Mouse (Mus musculus) myocyte (in vitro differentiated cells): ENCODE results near the gene Fam83c. TPM values are rescaled to one million over a fixed set of nuclear protein-coding genes. Genes with fewer than 3 reads are reported as not detected.

Experiments
- H3K27me3 ChIP-seq: one replicate; pipeline ENCODE4 v1.6.1; 2011; ENCODE audit not compliant: control insufficient read depth, insufficient read depth, insufficient read length
- H3K36me3 ChIP-seq: one replicate; pipeline ENCODE4 v1.6.1; 2011; ENCODE audit not compliant: control insufficient read depth, insufficient read depth
- H3K4me2 ChIP-seq: one replicate; pipeline ENCODE4 v1.6.1; 2011; ENCODE audit warnings: low read depth, control low read depth
- H3K4me3 ChIP-seq: one replicate; pipeline ENCODE4 v1.5.1; 2011; ENCODE audit warnings: mild to moderate bottlenecking, control low read depth, moderate library complexity
- H3K79me2 ChIP-seq: one replicate; pipeline ENCODE4 v1.6.1; 2011; ENCODE audit not compliant: control insufficient read depth, insufficient read depth
- H3ac ChIP-seq: one replicate; pipeline ENCODE4 v1.6.1; 2011; ENCODE audit not compliant: control insufficient read depth, insufficient read length
- CEBPB ChIP-seq: IDR thresholded peaks from 2 replicates; pipeline ENCODE4 v1.6.1; 2011; ENCODE audit warnings: mild to moderate bottlenecking, moderate library complexity; ENCODE audit not compliant: poor library complexity, insufficient read depth, severe bottlenecking
- E2F4 ChIP-seq: IDR thresholded peaks from one replicate; pipeline ENCODE4 v1.6.1; 2011; ENCODE audit warnings: mild to moderate bottlenecking, control low read depth, moderate library complexity; ENCODE audit not compliant: insufficient read depth
- MAX ChIP-seq: IDR thresholded peaks from one replicate; pipeline ENCODE4 v1.6.1; 2011; ENCODE audit warnings: low read depth, mild to moderate bottlenecking, control low read depth
- MYOD1 ChIP-seq, 3 experiments: IDR thresholded peaks; one replicate each; pipeline ENCODE4 v1.6.1; 2011; ENCODE audit warnings: control low read depth in 2 of 3, low read depth in 2 of 3, mild to moderate bottlenecking in 2 of 3, moderate library complexity in 1 of 3; ENCODE audit not compliant: insufficient read length in 2 of 3, control insufficient read depth in 1 of 3
- MYOG ChIP-seq, 3 experiments: IDR thresholded peaks; one replicate each; pipeline ENCODE4 v1.6.1; 2011; ENCODE audit warnings: control low read depth in 2 of 3, low read depth in 2 of 3, mild to moderate bottlenecking in 2 of 3; ENCODE audit not compliant: insufficient read length in 2 of 3, control insufficient read depth in 1 of 3, insufficient read depth in 1 of 3
- POLR2A ChIP-seq: IDR thresholded peaks from one replicate; pipeline ENCODE4 v1.6.1; 2011; ENCODE audit warnings: low read depth, mild to moderate bottlenecking, control low read depth, moderate library complexity; ENCODE audit not compliant: insufficient read length
- POLR2AphosphoS2 ChIP-seq: IDR thresholded peaks from one replicate; pipeline ENCODE4 v1.6.1; 2011; ENCODE audit warnings: low read depth, control low read depth; ENCODE audit not compliant: insufficient read length
- REST ChIP-seq: IDR thresholded peaks from one replicate; pipeline ENCODE4 v1.6.1; 2011; ENCODE audit warnings: mild to moderate bottlenecking, control low read depth, moderate library complexity; ENCODE audit not compliant: insufficient read depth, insufficient read length
- SRF ChIP-seq: IDR thresholded peaks from one replicate; pipeline ENCODE4 v1.6.1; 2011; ENCODE audit warnings: low read depth; ENCODE audit not compliant: control insufficient read depth, insufficient read length
- TCF12 ChIP-seq: IDR thresholded peaks from one replicate; pipeline ENCODE4 v1.6.1; 2011; ENCODE audit warnings: mild to moderate bottlenecking, control low read depth; ENCODE audit not compliant: poor library complexity, insufficient read depth, severe bottlenecking
- TCF3 ChIP-seq: IDR thresholded peaks from one replicate; pipeline ENCODE4 v1.6.1; 2011; ENCODE audit warnings: low read depth, control low read depth; ENCODE audit not compliant: insufficient read length
- USF1 ChIP-seq: IDR thresholded peaks from one replicate; pipeline ENCODE4 v1.6.1; 2011; ENCODE audit warnings: low read depth, mild to moderate bottlenecking, control low read depth, moderate library complexity
- polyA plus RNA-seq: library from polyadenylated mRNA; unstranded; fragments of >200 nt; fragmentation: generic; extraction: Trizol; gene quantifications from one replicate; pipeline ENCODE4 v1.2.1, GENCODE M21; 2012; ENCODE audit warnings: missing spikeins

Gene Fam83c
- polyA plus RNA-seq, 1 experiment, result not detected

GRCm38 (mm10) chr2:155804053-155804452 is 30.6 kb downstream of the Fam83c start:
- H3K36me3 ChIP-seq, result no peaks in the 10 kb centered on the region
- H3K4me3 ChIP-seq, result no peak overlapping the region
- no peak overlapping the region for H3ac ChIP-seq
- H3K27me3 ChIP-seq, result no peaks in the 10 kb centered on the region
- no peak for TF ChIP-seq TCF3
- TF ChIP-seq SRF, result no peak
- TF ChIP-seq REST, result no peak
- TF ChIP-seq E2F4, result no peak
- no peak for TF ChIP-seq POLR2AphosphoS2
- no peak for TF ChIP-seq POLR2A
- no peak for TF ChIP-seq MAX
- TF ChIP-seq MYOD1 (IDR thresholded peaks at IDR 0.05; ENCODE audit: control insufficient read depth in 1 of 3, insufficient read length in 2 of 3, low read depth in 2 of 3), result no peak
- no peak for TF ChIP-seq CEBPB
- TF ChIP-seq MYOG (IDR thresholded peaks at IDR 0.05; ENCODE audit: control insufficient read depth in 1 of 3, insufficient read depth in 1 of 3, insufficient read length in 2 of 3, low read depth in 2 of 3), result no peak
- TF ChIP-seq USF1, result no peak
- TF ChIP-seq TCF12, result no peak
- no peak overlapping the region for H3K4me2 ChIP-seq
- no peaks in the 10 kb centered on the region for H3K79me2 ChIP-seq

DNA sequence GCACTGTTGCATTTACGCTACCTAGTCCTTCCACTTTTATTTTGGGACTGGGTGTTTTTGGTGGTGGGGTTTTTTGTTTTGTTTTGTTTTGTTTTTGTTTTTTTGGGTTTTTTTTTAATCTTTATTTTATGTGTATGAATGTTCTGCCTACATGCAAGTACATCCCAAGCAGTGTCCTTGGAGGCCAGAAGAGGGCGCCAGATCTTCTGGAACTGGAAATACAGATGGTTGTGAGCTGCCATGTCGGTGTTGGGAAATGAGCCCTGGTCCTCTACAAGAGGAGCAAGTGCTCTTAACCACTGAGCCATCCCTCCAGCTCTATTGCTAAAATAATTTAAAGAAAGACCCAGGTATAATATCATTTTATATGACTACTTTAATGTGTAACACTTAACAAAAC is 31.9 kb downstream of the Fam83c start:
- TF ChIP-seq REST (no peak), POLR2A (no peak), TCF3 (no peak), MYOD1 (IDR thresholded peaks at IDR 0.05; ENCODE audit: control insufficient read depth in 1 of 3, insufficient read length in 2 of 3, low read depth in 2 of 3) (no peak), MYOG (IDR thresholded peaks at IDR 0.05; ENCODE audit: control insufficient read depth in 1 of 3, insufficient read depth in 1 of 3, insufficient read length in 2 of 3, low read depth in 2 of 3) (no peak), TCF12 (no peak), CEBPB (no peak), POLR2AphosphoS2 (no peak), USF1 (no peak), MAX (no peak), E2F4 (no peak), SRF (no peak)

GRCm38 (mm10) chr2:155798613-155799012 is 36.0 kb downstream of the Fam83c start:
- TF ChIP-seq SRF, result no peak
- no peak for TF ChIP-seq MYOG (IDR thresholded peaks at IDR 0.05; ENCODE audit: control insufficient read depth in 1 of 3, insufficient read depth in 1 of 3, insufficient read length in 2 of 3, low read depth in 2 of 3)
- no peak for TF ChIP-seq POLR2AphosphoS2
- Histone ChIP-seq H3K27me3 (peaks cover 8% of the 10 kb centered on the region), H3ac (no peak overlapping the region)

More for the DNA sequence above, 31.9 kb downstream of the Fam83c start:
- no peak overlapping the region for H3ac ChIP-seq
- H3K4me3 ChIP-seq, result no peak overlapping the region
- H3K36me3 ChIP-seq, result no peaks in the 10 kb centered on the region
- H3K79me2 ChIP-seq, result no peaks in the 10 kb centered on the region
- peaks cover 7% of the 10 kb centered on the region for H3K27me3 ChIP-seq
- H3K4me2 ChIP-seq, result no peak overlapping the region

GRCm38 (mm10) chr2:155794674-155795445 is 39.8 kb downstream of the Fam83c start:
- H3K79me2 ChIP-seq, result no peaks in the 10 kb centered on the region
- no peaks in the 10 kb centered on the region for H3K36me3 ChIP-seq
- no peak overlapping the region for H3K4me2 ChIP-seq

More at GRCm38 (mm10) chr2:155798613-155799012, 36.0 kb downstream of the Fam83c start:
- Histone ChIP-seq H3K4me2 (no peak overlapping the region), H3K36me3 (no peaks in the 10 kb centered on the region), H3K79me2 (no peaks in the 10 kb centered on the region), H3K4me3 (no peak overlapping the region)

DNA sequence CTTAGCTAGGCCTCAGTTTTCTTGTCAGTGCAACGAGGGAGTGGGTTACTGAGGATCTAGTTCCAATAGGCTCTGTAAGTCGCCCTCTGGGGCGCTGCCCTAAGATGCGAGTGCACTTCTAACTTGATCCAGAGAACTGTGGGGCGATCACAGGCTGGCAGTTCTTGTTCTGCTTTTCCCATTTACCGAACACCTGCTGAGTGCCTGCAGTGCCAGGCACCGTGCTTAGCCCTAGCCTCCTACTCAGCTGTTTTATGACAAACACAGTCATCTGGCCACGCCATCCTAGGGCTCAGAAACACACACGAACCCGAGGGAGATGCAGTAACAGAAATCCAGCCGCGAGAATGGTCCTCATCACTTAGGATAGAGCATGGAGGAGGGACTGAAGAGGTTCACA is 41.8 kb downstream of the Fam83c start:
- no peak overlapping the region for H3ac ChIP-seq

More at GRCm38 (mm10) chr2:155794674-155795445, 39.8 kb downstream of the Fam83c start:
- H3ac ChIP-seq, result no peak overlapping the region
- H3K27me3 ChIP-seq, result peaks cover 18% of the 10 kb centered on the region
- no peak overlapping the region for H3K4me3 ChIP-seq
- TF ChIP-seq TCF3 (no peak), USF1 (no peak), REST (no peak)

More for the DNA sequence above, 41.8 kb downstream of the Fam83c start:
- TF ChIP-seq POLR2AphosphoS2, result no peak
- TF ChIP-seq SRF, result no peak
- no peak for TF ChIP-seq TCF3
- TF ChIP-seq MYOD1 (IDR thresholded peaks at IDR 0.05; ENCODE audit: control insufficient read depth in 1 of 3, insufficient read length in 2 of 3, low read depth in 2 of 3), result peak in 1 of 3 experiments; percentile 21
- H3K4me3 ChIP-seq, result no peak overlapping the region
- no peak overlapping the region for H3K4me2 ChIP-seq
- H3K79me2 ChIP-seq, result no peaks in the 10 kb centered on the region
- peaks cover 14% of the 10 kb centered on the region for H3K27me3 ChIP-seq
- H3K36me3 ChIP-seq, result no peaks in the 10 kb centered on the region
